Comparison of ENCODE assay signal across 9 mouse cellular contexts in genomic region chr2:91932160-91932711, GRCm38 (mm10). TPM values are rescaled to one million over a fixed set of nuclear protein-coding genes. Genes with fewer than 3 reads are reported as not detected.
DNase-seq lines count a peak whose midpoint lies in the region; ATAC-seq and TF ChIP-seq lines count a peak whose summit lies in the region.
"Had no signal": no experiment of that assay in that cellular context is flagged by ENCODE, and none has a peak within 500 bp of the region (broad histone marks: within the 10 kb centered on the region; RNA-seq: fewer than 3 reads in every experiment).

Gene Mdk (minus strand): TSS chr2:91932297.

- no peak for TF ChIP-seq CTCF in midbrain, postnatal 0 days (IDR thresholded peaks at IDR 0.05)

- peak within 1 kb of the TSS; percentile 83 for H3K9ac ChIP-seq in forebrain, embryonic 15.5 days (replicated peaks)
- H3K9ac ChIP-seq in midbrain, postnatal 0 days (replicated peaks; ENCODE audit: low read length, poor library complexity, severe bottlenecking), result peak within 1 kb of the TSS; percentile 46

- ATAC-seq in cerebellum, adult (ENCODE audit: insufficient number of reproducible peaks, low FRiP score, low TSS enrichment), result no peak
- ATAC-seq in megakaryocyte, adult 5-6 weeks (ENCODE audit: poor library complexity, severe bottlenecking), result no peak
- no peak; the same call in 1 of the 2 replicates for ATAC-seq in forebrain, embryonic 15.5 days (replicated peaks)
- no peak for ATAC-seq in midbrain, postnatal 0 days (ENCODE audit: low FRiP score)

- peaks cover 91% of the 10 kb centered on the region for H3K36me3 ChIP-seq in megakaryocyte, embryonic 14.5 days (replicated peaks; ENCODE audit: low read length)
- H3K36me3 ChIP-seq in forebrain, embryonic 15.5 days, result peaks cover 11% of the 10 kb centered on the region
- H3K36me3 ChIP-seq in midbrain, postnatal 0 days (ENCODE audit: insufficient read depth, low read length), result peaks cover 19% of the 10 kb centered on the region

- no peaks in the 10 kb centered on the region for H3K9me3 ChIP-seq in megakaryocyte, embryonic 14.5 days
- no peaks in the 10 kb centered on the region for H3K9me3 ChIP-seq in forebrain, embryonic 15.5 days
- H3K9me3 ChIP-seq in midbrain, postnatal 0 days (ENCODE audit: low read length), result no peaks in the 10 kb centered on the region

- H3K27me3 ChIP-seq in megakaryocyte, embryonic 14.5 days (replicated peaks), result no peaks in the 10 kb centered on the region
- H3K27me3 ChIP-seq in forebrain, embryonic 15.5 days, result no peaks in the 10 kb centered on the region
- H3K27me3 ChIP-seq in midbrain, postnatal 0 days (ENCODE audit: insufficient read depth, low read length), result 0 out of 2 replicates have a peak, but pooled peaks cover 3% of the 10 kb centered on the region

- WGBS in forebrain, embryonic 15.5 days, result 4% methylated on average over 16 of the region's 16 CpGs
- whole genome bisulfite sequencing in midbrain, postnatal 0 days, result 14% methylated on average over 16 of the region's 16 CpGs

- intact Hi-C loops in left cerebral cortex, postnatal 10 days (cut with DNase I), result no loop called here

- H3K4me3 ChIP-seq in megakaryocyte, embryonic 14.5 days (replicated peaks), result no peak within 1 kb of the TSS
- peak within 1 kb of the TSS; percentile 75 for H3K4me3 ChIP-seq in forebrain, embryonic 15.5 days
- peak within 1 kb of the TSS; percentile 34 for H3K4me3 ChIP-seq in midbrain, postnatal 0 days (ENCODE audit: low read depth, low read length)

- peak within 1 kb of the TSS; percentile 87 for H3K27ac ChIP-seq in forebrain, embryonic 15.5 days (replicated peaks)
- peak within 1 kb of the TSS; percentile 32; the same call in 1 of the 2 replicates for H3K27ac ChIP-seq in midbrain, postnatal 0 days (ENCODE audit: low read depth, low read length)

- peaks cover 86% of the 10 kb centered on the region for H3K4me1 ChIP-seq in megakaryocyte, embryonic 14.5 days
- H3K4me1 ChIP-seq in forebrain, embryonic 15.5 days, result peaks cover 37% of the 10 kb centered on the region
- no peaks in the 10 kb centered on the region; the same call in 1 of the 2 replicates for H3K4me1 ChIP-seq in midbrain, postnatal 0 days (ENCODE audit: insufficient read depth, low read length)

- H3K4me2 ChIP-seq in forebrain, embryonic 15.5 days (replicated peaks), result peak within 1 kb of the TSS; percentile 88
- peak within 1 kb of the TSS; percentile 55 for H3K4me2 ChIP-seq in midbrain, postnatal 0 days (ENCODE audit: low read depth, low read length, poor library complexity, severe bottlenecking)

- DNase-seq in cerebellum, adult 11 months, result peak; percentile 29
- peak in 1 of 2 experiments; percentile 68 for DNase-seq in left cerebral cortex, postnatal 10 days (ENCODE audit: extremely low spot score in 1 of 2, low spot score in 2 of 2)
- no peak for DNase-seq in midbrain, postnatal 0 days (ENCODE audit: low spot score)
- DNase-seq in ovary, postnatal 14 days (ENCODE audit: low spot score), result no peak

RNA-seq across cellular contexts. Expression of gene Mdk, which starts in this region (rescaled TPM):
- 45.5 and 59.2 TPM in 2 replicates for polyA plus RNA-seq in megakaryocyte, embryonic 14.5 days (2012; ENCODE audit: insufficient read depth, low replicate concordance)
- total RNA-seq in megakaryocyte, adult 5-6 weeks (2015), result 1.3 and 2.2 TPM in 2 replicates
- not detected in 2 replicates for total RNA-seq in megakaryocyte, adult 5-6 weeks (2017)
- 347 and 357 TPM in 2 replicates for polyA plus RNA-seq in forebrain, embryonic 15.5 days (2015; fragmentation: Nextera tagmentation; extraction: Ambion mirVana)
- total RNA-seq in left cerebral cortex, postnatal 10 days (2021), result 10 to 100 TPM; 24.6 to 26.0 TPM
- 39.0 and 40.8 TPM in 2 replicates for total RNA-seq in midbrain, postnatal 0 days (2014; rRNA removed)
- polyA plus RNA-seq in midbrain, postnatal 0 days (2015; fragmentation: Nextera tagmentation; extraction: Ambion mirVana), result 71.0 and 71.4 TPM in 2 replicates
- total RNA-seq: hematopoietic stem cell, adult 5-6 weeks had no signal

Comparison
In these comparisons a context has a peak if more than half of its experiments do, and no peak if none do; other contexts are left out.
1. RNA of gene Mdk (total RNA-seq): 39.0 to 40.8 TPM in midbrain, postnatal 0 days and 24.6 to 26.0 TPM in left cerebral cortex, postnatal 10 days; 1.3 to 2.2 TPM in megakaryocyte, adult 5-6 weeks; every median in the first group is over 4 times any median in the second.